Mouse (Mus musculus) hindbrain, embryonic 11.5 days (tissue): ENCODE data around the gene Rab26. TPM values are rescaled to one million over a fixed set of nuclear protein-coding genes. Genes with fewer than 3 reads are reported as not detected.

ENCODE experiments used
- ATAC-seq: fragments of 200-750 bp; cut with Nextera tagmentation; 2 replicates; pipeline ENCODE4 v1.8.0; 2017; ENCODE audit warnings: mild to moderate bottlenecking, moderate TSS enrichment, moderate library complexity; ENCODE audit not compliant: low FRiP score
- DNase-seq: peaks from one replicate; pipeline ENCODE4 v3.0.0-alpha.2; 2015; ENCODE audit warnings: low spot score
- H3K27ac ChIP-seq: fragments of 300-500 bp; sonication (generic); 2 replicates; pipeline ENCODE4 v1.5.1; 2014; ENCODE audit warnings: mild to moderate bottlenecking, low read depth, low read length
- H3K27me3 ChIP-seq: fragments of 300-500 bp; sonication (generic); 2 replicates; pipeline ENCODE4 v1.6.1; 2014; ENCODE audit warnings: mild to moderate bottlenecking, low read length, moderate library complexity, mixed read lengths; ENCODE audit not compliant: control insufficient read depth, insufficient read depth
- H3K36me3 ChIP-seq: fragments of 300-500 bp; sonication (generic); 2 replicates; pipeline ENCODE4 v1.6.1; 2014; ENCODE audit warnings: mild to moderate bottlenecking, low read length, moderate library complexity, mixed read lengths; ENCODE audit not compliant: control insufficient read depth, insufficient read depth
- H3K4me1 ChIP-seq: fragments of 300-500 bp; sonication (generic); replicated peaks from 2 replicates; pipeline ENCODE4 v1.6.1; 2014; ENCODE audit warnings: low read length, mixed read lengths; ENCODE audit not compliant: control insufficient read depth, insufficient read depth
- H3K4me2 ChIP-seq: fragments of 300-500 bp; sonication (generic); replicated peaks from 2 replicates; pipeline ENCODE4 v1.6.1; 2014; ENCODE audit warnings: mild to moderate bottlenecking, low read depth, low read length
- H3K4me3 ChIP-seq: fragments of 300-500 bp; sonication (generic); 2 replicates; pipeline ENCODE4 v1.5.1; 2014; ENCODE audit warnings: low read depth, low read length
- H3K9ac ChIP-seq: fragments of 300-500 bp; sonication (generic); 2 replicates; pipeline ENCODE4 v1.6.1; 2014; ENCODE audit warnings: low read depth, low read length
- H3K9me3 ChIP-seq: fragments of 300-500 bp; sonication (generic); 2 replicates; pipeline ENCODE4 v1.6.1; 2016; ENCODE audit warnings: low read length; ENCODE audit not compliant: control insufficient read depth
- WGBS: fragments of 180-500 bp; shearing (Covaris S2); extraction: QIAGEN DNeasy Blood & Tissue Kit; methylation state at CpG from one replicate; pipeline ENCODE4 v1.1.7; 2014; 5-methylcytosine and 5-hydroxymethylcytosine counted together
- polyA plus RNA-seq: library from polyadenylated mRNA; unstranded; fragments of >200 nt; fragmentation: Nextera tagmentation; extraction: Ambion mirVana; gene quantifications from 2 replicates; pipeline ENCODE4 v1.2.1, GENCODE M21; 2014

Rab26 gene
- polyA plus RNA-seq, 1 experiment from 2014 or later, result 2.8 TPM

DNA sequence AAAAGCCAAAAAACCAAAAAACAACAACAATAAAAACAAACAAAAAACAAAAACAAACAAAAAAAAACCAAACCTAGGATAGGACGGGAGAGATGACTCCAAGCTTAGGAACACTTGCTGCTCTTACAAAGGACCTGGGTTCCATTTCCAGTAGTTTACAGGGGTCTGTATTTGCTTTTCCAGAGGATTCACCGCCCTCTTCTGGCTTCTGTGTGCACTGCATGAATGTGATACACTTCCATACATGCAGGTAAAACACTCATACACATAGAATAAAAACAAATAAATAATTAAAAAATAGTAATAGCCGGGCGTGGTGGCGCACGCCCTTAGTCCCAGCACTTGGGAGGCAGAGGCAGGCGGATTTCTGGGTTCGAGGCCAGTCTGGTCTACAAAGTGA is 4.9 kb upstream of the Rab26 start:
- no peak for ATAC-seq
- WGBS, result 73% methylated on average over 8 of the region's 8 CpGs
- Histone ChIP-seq H3K4me3 (no peak overlapping the region), H3K4me1 (no peaks in the 10 kb centered on the region), H3K4me2 (no peak overlapping the region), H3K9me3 (no peaks in the 10 kb centered on the region), H3K9ac (no peak overlapping the region), H3K27me3 (no peaks in the 10 kb centered on the region), H3K27ac (no peak overlapping the region), H3K36me3 (no peaks in the 10 kb centered on the region)
- DNase-seq, result peak; percentile 63

GRCm38 (mm10) chr17:24537536-24537935 is 3.5 kb upstream of the Rab26 start:
- Histone ChIP-seq H3K4me1 (peaks cover 5% of the 10 kb centered on the region), H3K9ac (no peak overlapping the region), H3K4me2 (no peak overlapping the region), H3K4me3 (no peak overlapping the region), H3K27ac (no peak overlapping the region), H3K27me3 (no peaks in the 10 kb centered on the region), H3K9me3 (no peaks in the 10 kb centered on the region), H3K36me3 (no peaks in the 10 kb centered on the region)
- 40% methylated on average over 3 of the region's 3 CpGs for WGBS
- ATAC-seq (no peak), DNase-seq (no peak)

GRCm38 (mm10) chr17:24535300-24535699 is 1.3 kb upstream of the Rab26 start:
- WGBS, result 48% methylated on average over 5 of the region's 5 CpGs
- Histone ChIP-seq H3K27ac (no peak overlapping the region), H3K9me3 (no peaks in the 10 kb centered on the region), H3K27me3 (no peaks in the 10 kb centered on the region), H3K4me1 (peaks cover 5% of the 10 kb centered on the region), H3K36me3 (no peaks in the 10 kb centered on the region; the same call in 1 of the 2 replicates), H3K9ac (no peak overlapping the region), H3K4me3 (no peak overlapping the region), H3K4me2 (no peak overlapping the region)
- DNase-seq, result no peak
- no peak for ATAC-seq

GRCm38 (mm10) chr17:24533099-24533992 is 664 bp downstream of the Rab26 start:
- no peak overlapping the region for H3K27ac ChIP-seq
- H3K36me3 ChIP-seq, result no peaks in the 10 kb centered on the region; the same call in 1 of the 2 replicates
- H3K9me3 ChIP-seq, result no peaks in the 10 kb centered on the region
- peak overlapping the region; percentile 18 for H3K4me3 ChIP-seq
- peaks cover 10% of the 10 kb centered on the region for H3K4me1 ChIP-seq
- ATAC-seq (peak; percentile 58), DNase-seq (peak; percentile 83)
- H3K4me2 ChIP-seq, result peak overlapping the region; percentile 51
- no peaks in the 10 kb centered on the region for H3K27me3 ChIP-seq
- peak overlapping the region; percentile 45 for H3K9ac ChIP-seq
- 5% methylated on average over 53 of the region's 53 CpGs for WGBS

GRCm38 (mm10) chr17:24532045-24532444 is 2.0 kb downstream of the Rab26 start:
- no peak overlapping the region for H3K4me2 ChIP-seq
- peaks cover 10% of the 10 kb centered on the region for H3K4me1 ChIP-seq
- H3K9ac ChIP-seq, result peak overlapping the region; percentile 20; the same call in 1 of the 2 replicates
- no peaks in the 10 kb centered on the region for H3K9me3 ChIP-seq
- DNase-seq, result no peak
- no peak for ATAC-seq
- no peak overlapping the region for H3K4me3 ChIP-seq
- H3K36me3 ChIP-seq, result no peaks in the 10 kb centered on the region; the same call in 1 of the 2 replicates
- WGBS, result 76% methylated on average over 7 of the region's 7 CpGs
- no peak overlapping the region for H3K27ac ChIP-seq
- no peaks in the 10 kb centered on the region for H3K27me3 ChIP-seq

DNA sequence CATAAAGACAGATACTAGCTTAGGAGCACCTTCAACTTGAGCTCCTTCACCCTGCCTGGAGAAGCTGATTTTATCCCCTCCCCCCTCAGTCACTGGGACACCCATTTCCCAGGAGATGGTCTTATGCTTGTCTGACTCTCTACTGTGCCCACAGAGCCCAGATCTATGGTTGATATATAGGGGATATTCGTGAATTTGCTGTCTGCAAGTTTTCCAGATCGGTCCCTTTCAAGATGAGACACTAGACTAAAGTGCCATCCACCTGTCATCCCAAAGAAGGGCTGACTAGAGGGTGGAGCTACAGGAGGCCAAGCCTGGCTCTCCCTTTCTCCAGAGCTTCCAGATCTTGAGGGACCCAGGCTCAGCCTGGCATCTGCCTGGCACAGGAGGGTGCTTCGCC is 2.9 kb downstream of the Rab26 start:
- Histone ChIP-seq H3K4me2 (no peak overlapping the region), H3K4me1 (peaks cover 16% of the 10 kb centered on the region), H3K9ac (no peak overlapping the region), H3K4me3 (no peak overlapping the region), H3K9me3 (no peaks in the 10 kb centered on the region), H3K27me3 (no peaks in the 10 kb centered on the region), H3K27ac (no peak overlapping the region), H3K36me3 (no peaks in the 10 kb centered on the region; the same call in 1 of the 2 replicates)
- 75% methylated on average over 3 of the region's 3 CpGs for WGBS
- no peak for ATAC-seq
- DNase-seq, result no peak

DNA sequence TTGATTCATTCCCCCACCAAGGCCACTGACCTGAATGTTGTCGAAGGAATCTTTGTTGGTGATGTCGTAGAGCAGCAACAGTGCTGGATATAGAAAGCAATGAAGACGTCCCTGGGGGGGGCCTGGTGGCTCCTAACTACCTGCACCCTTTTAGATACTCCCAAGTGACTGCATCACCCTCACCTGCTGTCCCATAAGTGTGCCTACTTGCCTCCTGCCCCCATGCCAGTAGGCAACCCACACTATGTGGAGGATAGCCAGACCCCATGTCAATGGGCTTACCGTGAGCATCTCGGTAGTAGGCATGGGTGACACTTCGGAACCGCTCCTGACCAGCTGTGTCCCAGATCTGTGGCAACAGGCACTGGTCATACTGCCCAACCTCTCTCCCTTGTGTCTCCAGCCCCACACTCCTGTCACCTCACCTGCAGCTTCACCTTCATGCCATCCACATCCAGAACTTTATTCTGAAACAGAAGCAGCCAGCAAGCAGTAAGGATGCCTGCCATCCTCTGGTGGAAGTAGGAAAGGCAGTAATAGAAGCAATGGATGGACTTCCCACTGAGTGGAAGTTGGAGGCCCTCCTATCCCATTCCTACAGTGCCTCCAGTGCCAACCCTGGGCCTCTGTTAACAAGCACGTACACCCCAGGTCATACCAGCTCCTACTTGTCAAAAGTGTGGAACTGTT is 3.5 kb downstream of the Rab26 start:
- H3K9ac ChIP-seq, result no peak overlapping the region; the same call in 1 of the 2 replicates
- ATAC-seq, result no peak
- no peak overlapping the region for H3K27ac ChIP-seq
- H3K36me3 ChIP-seq, result no peaks in the 10 kb centered on the region; the same call in 1 of the 2 replicates
- peak overlapping the region; percentile 64 for H3K4me3 ChIP-seq
- no peak for DNase-seq
- no peaks in the 10 kb centered on the region for H3K27me3 ChIP-seq
- peak overlapping the region; percentile 83; the same call in 1 of the 2 replicates for H3K4me2 ChIP-seq
- 36% methylated on average over 8 of the region's 8 CpGs for WGBS
- H3K9me3 ChIP-seq, result no peaks in the 10 kb centered on the region
- peaks cover 16% of the 10 kb centered on the region for H3K4me1 ChIP-seq

GRCm38 (mm10) chr17:24529883-24530282 is 4.1 kb downstream of the Rab26 start:
- Histone ChIP-seq H3K9ac (peak overlapping the region; percentile 77; the same call in 1 of the 2 replicates), H3K4me1 (peaks cover 16% of the 10 kb centered on the region), H3K9me3 (no peaks in the 10 kb centered on the region), H3K4me2 (peak overlapping the region; percentile 83), H3K4me3 (peak overlapping the region; percentile 64), H3K27me3 (no peaks in the 10 kb centered on the region), H3K36me3 (no peaks in the 10 kb centered on the region; the same call in 1 of the 2 replicates), H3K27ac (no peak overlapping the region)
- no peak for DNase-seq
- 22% methylated on average over 5 of the region's 5 CpGs for WGBS
- ATAC-seq, result no peak
